Mouse (Mus musculus): ENCODE measurements around the gene Trim59. TPM values are rescaled to one million over a fixed set of nuclear protein-coding genes. Genes with fewer than 3 reads are reported as not detected.
A peak's percentile ranks its signal among the peaks of the same experiment; 100 is the strongest.

The Trim59 gene
- polyA plus RNA-seq, 1 experiment from 2014 or later, result 243 TPM

DNA sequence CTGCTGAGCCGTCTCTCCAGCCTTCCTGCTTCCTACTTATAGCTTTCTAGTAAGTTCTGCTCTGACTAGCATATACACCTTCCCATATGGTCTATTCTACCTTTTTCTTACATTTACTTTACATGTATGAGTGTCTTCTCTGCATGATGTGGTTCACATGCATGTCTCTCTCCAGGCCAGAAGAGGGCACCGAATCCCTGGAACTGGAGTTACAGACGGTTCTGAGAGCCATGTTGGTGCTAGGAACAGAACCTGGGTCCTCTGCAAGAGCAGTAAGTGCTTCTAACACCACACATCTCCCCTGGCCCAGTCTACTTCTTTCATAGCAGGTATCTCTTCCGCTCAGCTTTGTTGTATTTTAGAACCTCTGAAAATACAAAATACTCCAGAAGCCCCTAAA lies 41.8 kb downstream of the Trim59 start:
- H3K9me3 ChIP-seq (ENCODE audit: control insufficient read depth, low read length), result no peaks in the 10 kb centered on the region
- H3K27me3 ChIP-seq (ENCODE audit: control insufficient read depth, insufficient read depth, low read length), result no peaks in the 10 kb centered on the region
- no peak overlapping the region for H3K27ac ChIP-seq (ENCODE audit: low read depth, low read length)
- no peaks in the 10 kb centered on the region for H3K36me3 ChIP-seq (ENCODE audit: control insufficient read depth, insufficient read depth, low read length)
- no peak overlapping the region for H3K9ac ChIP-seq (ENCODE audit: low read length)
- no peak overlapping the region for H3K4me3 ChIP-seq (ENCODE audit: low read depth, low read length)
- H3K4me2 ChIP-seq (ENCODE audit: low read depth, low read length, severe bottlenecking), result no peak overlapping the region
- no peaks in the 10 kb centered on the region for H3K4me1 ChIP-seq (replicated peaks; ENCODE audit: control insufficient read depth, insufficient read depth, low read length)
- DNase-seq (ENCODE audit: low spot score) (no peak), ATAC-seq (replicated peaks; ENCODE audit: low FRiP score) (no peak)
- WGBS, result 86% methylated on average over 4 of the region's 4 CpGs

DNA sequence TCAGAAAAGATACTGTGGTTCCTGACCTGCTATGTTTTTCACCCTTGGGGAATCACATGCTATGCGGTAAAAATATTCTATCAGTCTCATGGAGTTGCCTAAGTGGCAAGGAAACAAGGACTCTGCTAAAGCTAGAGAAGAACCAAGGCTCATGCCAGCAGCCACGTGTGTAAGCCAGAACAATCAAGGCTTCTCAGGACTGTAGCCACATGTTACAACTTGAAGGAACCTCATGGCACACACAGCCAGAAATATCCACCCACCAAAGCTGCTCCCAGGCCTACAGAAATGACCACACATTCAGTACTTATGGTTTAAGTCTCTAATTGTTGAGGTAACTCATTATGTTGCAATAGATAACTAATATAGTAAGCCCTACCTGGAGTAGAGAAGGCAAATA lies 58.0 kb downstream of the Trim59 start:
- Histone ChIP-seq H3K4me1 (replicated peaks; ENCODE audit: control insufficient read depth, insufficient read depth, low read length) (no peaks in the 10 kb centered on the region), H3K9me3 (ENCODE audit: control insufficient read depth, low read length) (no peaks in the 10 kb centered on the region), H3K9ac (ENCODE audit: low read length) (no peak overlapping the region), H3K4me3 (ENCODE audit: low read depth, low read length) (no peak overlapping the region), H3K27ac (ENCODE audit: low read depth, low read length) (no peak overlapping the region), H3K27me3 (ENCODE audit: control insufficient read depth, insufficient read depth, low read length) (no peaks in the 10 kb centered on the region), H3K4me2 (ENCODE audit: low read depth, low read length, severe bottlenecking) (no peak overlapping the region), H3K36me3 (ENCODE audit: control insufficient read depth, insufficient read depth, low read length) (peaks cover 5% of the 10 kb centered on the region; the same call in 1 of the 2 replicates)
- DNase-seq (ENCODE audit: low spot score) (no peak), ATAC-seq (replicated peaks; ENCODE audit: low FRiP score) (no peak)
- WGBS, result 89% methylated on average over 2 of the region's 2 CpGs

MicroRNAs encoded within 50 kb of the gene (microRNA counts, 519-probe panel; counts per million panel counts)
- microRNA mmu-miR-15b, result 7,362 counts per million, percentile 96 among the panel's probes with 10 or more counts

Small RNAs within 50 kb of the gene (microRNA-seq; reads per million reads assigned to microRNA genes)
- gene Mir15b (ENCODE audit: insufficient number of aligned reads) (5,319 reads per million, percentile 86 among the genes with 10 or more reads in this experiment), gene Mir16-2 (ENCODE audit: insufficient number of aligned reads) (835 reads per million, percentile 66 among the genes with 10 or more reads in this experiment)

Other genes starting within 250 kb of the Trim59 start
- 1.3 and 1.9 TPM in 2 replicates for gene 1110032F04Rik, start 175.2 kb downstream of the Trim59 start, polyA plus RNA-seq (2014; fragmentation: Nextera tagmentation; extraction: Ambion mirVana)
- 19.6 and 24.0 TPM in 2 replicates for gene Ift80, start 40.2 kb downstream of the Trim59 start, polyA plus RNA-seq (2014; fragmentation: Nextera tagmentation; extraction: Ambion mirVana)
- 231 and 258 TPM in 2 replicates for gene Smc4, start 40.0 kb downstream of the Trim59 start, polyA plus RNA-seq (2014; fragmentation: Nextera tagmentation; extraction: Ambion mirVana)
- gene Kpna4, start 82.4 kb upstream of the Trim59 start, polyA plus RNA-seq (2014; fragmentation: Nextera tagmentation; extraction: Ambion mirVana), result 54.6 and 55.7 TPM in 2 replicates
- gene Arl14, start 177.7 kb upstream of the Trim59 start, polyA plus RNA-seq (2014; fragmentation: Nextera tagmentation; extraction: Ambion mirVana), result not detected in 2 replicates